Mouse (Mus musculus) forebrain, embryonic 12.5 days (tissue): ENCODE data around the gene Fbxw8. TPM values are rescaled to one million over a fixed set of nuclear protein-coding genes. Genes with fewer than 3 reads are reported as not detected.

Source experiments
- ATAC-seq: fragments of 200-750 bp; cut with Nextera tagmentation; 2 replicates; pipeline ENCODE4 v1.8.0; 2017; ENCODE audit warnings: moderate TSS enrichment; ENCODE audit not compliant: low FRiP score
- H3K27ac ChIP-seq: fragments of 300-500 bp; sonication (generic); 2 replicates; pipeline ENCODE4 v1.5.1; 2016; ENCODE audit warnings: mild to moderate bottlenecking
- H3K27me3 ChIP-seq: fragments of 300-500 bp; sonication (generic); 2 replicates; pipeline ENCODE4 v1.6.1; 2016; ENCODE audit warnings: mild to moderate bottlenecking
- H3K36me3 ChIP-seq: fragments of 300-500 bp; sonication (generic); replicated peaks from 2 replicates; pipeline ENCODE4 v1.6.1; 2016; ENCODE audit warnings: mild to moderate bottlenecking
- H3K4me1 ChIP-seq: fragments of 300-500 bp; sonication (generic); 2 replicates; pipeline ENCODE4 v1.6.1; 2016
- H3K4me2 ChIP-seq: fragments of 300-500 bp; sonication (generic); 2 replicates; pipeline ENCODE4 v1.6.1; 2016; ENCODE audit warnings: mild to moderate bottlenecking, moderate library complexity
- H3K4me3 ChIP-seq: fragments of 300-500 bp; sonication (generic); replicated peaks from 2 replicates; pipeline ENCODE4 v1.5.1; 2016; ENCODE audit warnings: mild to moderate bottlenecking
- H3K9ac ChIP-seq: fragments of 300-500 bp; sonication (generic); 2 replicates; pipeline ENCODE4 v1.6.1; 2016; ENCODE audit warnings: mild to moderate bottlenecking
- H3K9me3 ChIP-seq: fragments of 300-500 bp; sonication (generic); 2 replicates; pipeline ENCODE4 v1.6.1; 2016
- whole genome bisulfite sequencing: fragments of 180-500 bp; shearing (Covaris S2); methylation state at CpG from one replicate; pipeline ENCODE4 v1.1.7; 2016; 5-methylcytosine and 5-hydroxymethylcytosine counted together
- polyA plus RNA-seq: library from polyadenylated mRNA; unstranded; fragments of >200 nt; fragmentation: Nextera tagmentation; extraction: Ambion mirVana; gene quantifications from 2 replicates; pipeline ENCODE4 v1.2.1, GENCODE M21; 2016

Fbxw8 gene
- polyA plus RNA-seq, 1 experiment from 2014 or later: 41.5 TPM

GRCm38 (mm10) chr5:118045385-118045784, 109.9 kb downstream of the Fbxw8 start:
- Histone ChIP-seq H3K27ac (no peak overlapping the region), H3K4me2 (no peak overlapping the region), H3K9me3 (no peaks in the 10 kb centered on the region), H3K4me3 (no peak overlapping the region), H3K36me3 (no peaks in the 10 kb centered on the region), H3K9ac (no peak overlapping the region), H3K4me1 (no peaks in the 10 kb centered on the region), H3K27me3 (no peaks in the 10 kb centered on the region)
- WGBS: 94% methylated on average over 9 of the region's 9 CpGs
- ATAC-seq: no peak

GRCm38 (mm10) chr5:118044907-118045306, 110.4 kb downstream of the Fbxw8 start:
- Histone ChIP-seq H3K36me3 (no peaks in the 10 kb centered on the region), H3K27ac (no peak overlapping the region), H3K9me3 (no peaks in the 10 kb centered on the region), H3K4me3 (no peak overlapping the region), H3K4me2 (no peak overlapping the region), H3K4me1 (no peaks in the 10 kb centered on the region), H3K27me3 (no peaks in the 10 kb centered on the region), H3K9ac (no peak overlapping the region)
- ATAC-seq: no peak
- WGBS: 89% methylated on average over 6 of the region's 6 CpGs

DNA sequence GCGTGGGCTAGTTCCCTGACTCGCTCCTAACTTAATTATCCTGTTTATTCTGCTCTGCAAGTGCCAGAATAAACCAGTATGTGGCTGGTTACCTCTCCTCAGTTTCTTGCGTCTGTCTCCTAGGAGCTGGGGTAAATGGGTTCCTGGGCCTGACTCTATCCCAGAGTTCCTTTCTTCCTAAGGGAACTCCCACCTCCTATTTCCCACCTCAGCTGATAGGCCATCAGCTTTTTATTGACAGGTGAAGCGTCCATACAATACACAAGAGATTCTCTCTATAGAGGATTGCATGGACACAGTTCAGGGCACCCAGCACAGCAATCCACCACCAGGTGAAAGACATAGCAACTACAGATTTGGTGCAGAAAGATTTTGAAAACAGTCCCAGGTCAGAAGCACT, 111.5 kb downstream of the Fbxw8 start:
- H3K9me3 ChIP-seq: no peaks in the 10 kb centered on the region
- WGBS: 94% methylated on average over 4 of the region's 4 CpGs
- no peak overlapping the region for H3K4me3 ChIP-seq
- H3K9ac ChIP-seq: no peak overlapping the region
- 0 out of 2 replicates have a peak, but pooled peaks cover 3% of the 10 kb centered on the region for H3K27me3 ChIP-seq
- ATAC-seq: no peak
- H3K27ac ChIP-seq: no peak overlapping the region
- no peaks in the 10 kb centered on the region for H3K36me3 ChIP-seq
- no peak overlapping the region for H3K4me2 ChIP-seq
- H3K4me1 ChIP-seq: peaks cover 9% of the 10 kb centered on the region

DNA sequence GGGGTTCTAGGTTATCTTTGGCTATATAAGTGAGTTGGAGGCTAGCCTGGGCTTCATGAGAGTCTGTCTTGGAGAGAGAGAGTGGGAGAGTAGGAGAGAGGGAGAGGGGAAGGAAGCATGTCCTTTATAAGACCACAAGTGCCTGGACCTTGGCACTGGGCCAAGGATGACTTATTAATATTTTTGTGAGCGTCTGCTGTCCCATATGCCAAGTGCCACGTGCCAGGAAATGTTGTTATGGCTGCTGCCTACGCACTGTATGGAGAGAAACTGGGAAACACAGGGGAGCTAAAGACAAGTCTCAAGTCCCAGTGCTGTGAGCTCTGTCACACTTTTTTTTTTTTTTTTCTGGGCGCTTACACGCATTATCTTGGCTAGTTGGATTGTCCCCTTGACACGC, 112.7 kb downstream of the Fbxw8 start:
- no peak overlapping the region for H3K9ac ChIP-seq
- ATAC-seq: no peak
- H3K4me3 ChIP-seq: no peak overlapping the region
- 0 out of 2 replicates have a peak, but pooled peaks cover 3% of the 10 kb centered on the region for H3K27me3 ChIP-seq
- H3K36me3 ChIP-seq: no peaks in the 10 kb centered on the region
- 89% methylated on average over 6 of the region's 6 CpGs for WGBS
- no peak overlapping the region for H3K4me2 ChIP-seq
- H3K4me1 ChIP-seq: peaks cover 20% of the 10 kb centered on the region
- H3K9me3 ChIP-seq: no peaks in the 10 kb centered on the region
- no peak overlapping the region for H3K27ac ChIP-seq

GRCm38 (mm10) chr5:118039241-118039668, 116.0 kb downstream of the Fbxw8 start:
- Histone ChIP-seq H3K9ac (no peak overlapping the region), H3K4me1 (peaks cover 27% of the 10 kb centered on the region), H3K27me3 (0 out of 2 replicates have a peak, but pooled peaks cover 3% of the 10 kb centered on the region), H3K4me3 (no peak overlapping the region), H3K9me3 (0 out of 2 replicates have a peak, but pooled peaks cover 8% of the 10 kb centered on the region), H3K36me3 (no peaks in the 10 kb centered on the region), H3K27ac (no peak overlapping the region), H3K4me2 (no peak overlapping the region)
- no peak for ATAC-seq
- 25% methylated on average over 12 of the region's 12 CpGs for WGBS

GRCm38 (mm10) chr5:118037798-118038484, 117.3 kb downstream of the Fbxw8 start:
- H3K36me3 ChIP-seq: no peaks in the 10 kb centered on the region
- H3K4me2 ChIP-seq: peak overlapping the region; percentile 36
- H3K4me3 ChIP-seq: no peak overlapping the region
- 0 out of 2 replicates have a peak, but pooled peaks cover 8% of the 10 kb centered on the region for H3K9me3 ChIP-seq
- H3K9ac ChIP-seq: no peak overlapping the region
- H3K4me1 ChIP-seq: peaks cover 27% of the 10 kb centered on the region
- ATAC-seq: peak; percentile 87
- H3K27ac ChIP-seq: peak overlapping the region; percentile 66
- WGBS: 12% methylated on average over 10 of the region's 10 CpGs
- H3K27me3 ChIP-seq: 0 out of 2 replicates have a peak, but pooled peaks cover 3% of the 10 kb centered on the region

- WGBS: 43% methylated on average over 25 of the region's 25 CpGs
- Histone ChIP-seq H3K36me3 (no peaks in the 10 kb centered on the region), H3K4me1 (peaks cover 27% of the 10 kb centered on the region), H3K9me3 (0 out of 2 replicates have a peak, but pooled peaks cover 8% of the 10 kb centered on the region), H3K9ac (peak overlapping the region; percentile 27), H3K4me2 (peak overlapping the region; percentile 36), H3K27ac (peak overlapping the region; percentile 66; the same call in 1 of the 2 replicates), H3K4me3 (peak overlapping the region; percentile 8; the same call in 1 of the 2 replicates), H3K27me3 (0 out of 2 replicates have a peak, but pooled peaks cover 3% of the 10 kb centered on the region)
- ATAC-seq: peak; percentile 62
These were observed 118.1 kb downstream of the Fbxw8 start for GRCm38 (mm10) chr5:118036888-118037797.

GRCm38 (mm10) chr5:118035786-118036185, 119.5 kb downstream of the Fbxw8 start:
- no peak overlapping the region for H3K27ac ChIP-seq
- H3K9me3 ChIP-seq: 0 out of 2 replicates have a peak, but pooled peaks cover 8% of the 10 kb centered on the region
- peaks cover 11% of the 10 kb centered on the region for H3K27me3 ChIP-seq
- ATAC-seq: no peak
- no peak overlapping the region for H3K4me3 ChIP-seq
- 63% methylated on average over 3 of the region's 3 CpGs for WGBS
- H3K4me1 ChIP-seq: peaks cover 32% of the 10 kb centered on the region
- H3K9ac ChIP-seq: no peak overlapping the region
- no peak overlapping the region for H3K4me2 ChIP-seq
- H3K36me3 ChIP-seq: no peaks in the 10 kb centered on the region

DNA sequence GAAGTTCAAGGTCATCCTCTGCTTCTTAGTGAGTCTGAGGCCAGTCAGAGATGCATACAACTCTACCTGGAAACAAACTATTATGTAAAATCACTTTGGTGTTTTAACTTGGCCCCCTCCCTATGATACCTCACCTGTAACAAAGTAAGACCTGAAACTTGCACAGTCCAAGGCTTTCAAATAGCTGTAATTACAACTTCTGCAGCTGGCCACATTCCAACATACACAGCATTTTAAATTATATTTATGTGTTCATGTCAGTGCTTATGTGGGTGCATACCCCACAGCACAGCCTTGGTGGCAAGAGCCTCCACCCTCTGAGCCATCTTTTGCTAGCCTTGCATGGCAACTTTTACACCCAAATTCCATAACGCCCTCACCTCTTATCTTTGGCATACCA, 120.6 kb downstream of the Fbxw8 start:
- H3K36me3 ChIP-seq: no peaks in the 10 kb centered on the region
- H3K4me2 ChIP-seq: no peak overlapping the region
- no peak overlapping the region for H3K9ac ChIP-seq
- 88% methylated on average over 1 of the region's 1 CpGs for WGBS
- no peak for ATAC-seq
- no peak overlapping the region for H3K4me3 ChIP-seq
- H3K27me3 ChIP-seq: peaks cover 23% of the 10 kb centered on the region
- H3K27ac ChIP-seq: no peak overlapping the region
- H3K4me1 ChIP-seq: peaks cover 36% of the 10 kb centered on the region
- H3K9me3 ChIP-seq: 0 out of 2 replicates have a peak, but pooled peaks cover 8% of the 10 kb centered on the region

DNA sequence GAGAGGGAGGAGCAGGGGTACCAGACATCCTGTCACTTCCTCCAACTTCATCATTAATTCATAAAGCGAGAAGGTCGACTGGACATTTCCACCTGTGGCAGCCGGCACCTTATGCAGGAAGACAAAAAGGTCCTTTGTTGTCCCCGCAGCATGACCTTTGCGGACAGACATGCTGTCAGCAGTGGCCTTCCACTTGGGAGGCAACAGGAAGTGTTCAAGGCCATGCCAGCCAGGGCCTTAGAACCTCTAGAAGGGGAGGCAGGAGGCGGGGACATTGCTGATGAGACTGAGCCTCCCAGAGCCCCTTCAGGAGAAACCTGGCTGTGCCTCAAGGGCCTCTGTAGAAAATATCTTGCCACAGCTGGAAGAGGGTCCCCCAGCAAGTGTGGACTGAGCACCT, 121.5 kb downstream of the Fbxw8 start:
- Histone ChIP-seq H3K9me3 (0 out of 2 replicates have a peak, but pooled peaks cover 8% of the 10 kb centered on the region), H3K9ac (no peak overlapping the region), H3K36me3 (no peaks in the 10 kb centered on the region), H3K27me3 (peaks cover 28% of the 10 kb centered on the region), H3K27ac (no peak overlapping the region), H3K4me2 (no peak overlapping the region), H3K4me3 (no peak overlapping the region), H3K4me1 (peaks cover 36% of the 10 kb centered on the region)
- no peak for ATAC-seq
- WGBS: 82% methylated on average over 6 of the region's 6 CpGs

DNA sequence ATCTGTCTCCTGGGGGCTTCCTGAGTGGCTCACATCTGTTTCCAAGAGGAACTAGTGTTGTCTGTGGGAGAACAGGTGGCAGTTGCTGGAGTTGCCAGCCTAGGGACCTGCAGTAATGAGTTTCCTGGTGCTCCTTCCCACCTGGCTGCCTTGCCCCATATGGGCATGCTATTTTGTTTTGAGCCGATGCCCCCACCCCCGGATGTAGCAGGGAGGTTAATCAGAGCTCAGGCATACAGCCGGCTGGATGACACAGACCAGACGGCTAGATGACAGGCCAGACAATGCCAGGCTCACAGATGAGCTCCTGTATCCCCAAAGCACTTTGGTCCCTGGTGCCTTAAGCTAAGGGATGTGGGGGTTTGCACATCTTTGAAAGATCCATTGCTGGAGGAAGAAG, 121.9 kb downstream of the Fbxw8 start:
- 56% methylated on average over 4 of the region's 4 CpGs for WGBS

GRCm38 (mm10) chr5:118031508-118031907, 123.8 kb downstream of the Fbxw8 start:
- Histone ChIP-seq H3K27ac (no peak overlapping the region), H3K4me2 (no peak overlapping the region), H3K36me3 (no peaks in the 10 kb centered on the region), H3K4me3 (no peak overlapping the region), H3K9me3 (0 out of 2 replicates have a peak, but pooled peaks cover 8% of the 10 kb centered on the region), H3K4me1 (peaks cover 41% of the 10 kb centered on the region), H3K27me3 (peaks cover 51% of the 10 kb centered on the region), H3K9ac (no peak overlapping the region)
- ATAC-seq: no peak
- 31% methylated on average over 4 of the region's 4 CpGs for WGBS

More for the DNA sequence above, 121.9 kb downstream of the Fbxw8 start:
- Histone ChIP-seq H3K9me3 (0 out of 2 replicates have a peak, but pooled peaks cover 8% of the 10 kb centered on the region), H3K9ac (no peak overlapping the region), H3K4me2 (no peak overlapping the region), H3K27ac (no peak overlapping the region), H3K4me3 (no peak overlapping the region), H3K27me3 (peaks cover 32% of the 10 kb centered on the region), H3K36me3 (no peaks in the 10 kb centered on the region), H3K4me1 (peaks cover 37% of the 10 kb centered on the region)
- ATAC-seq: no peak
